Mouse (Mus musculus) testis, adult 2 months (tissue): ENCODE measurements around the gene Gab2.

Experiments
- CTCF ChIP-seq: fragments of 200-500 bp; IDR thresholded peaks from 2 replicates; pipeline ENCODE4 v1.5.1; 2012; ENCODE audit warnings: low read depth, mild to moderate bottlenecking, inconsistent platforms, low read length, moderate library complexity; ENCODE audit not compliant: control insufficient read depth, insufficient read depth, insufficient replicate concordance
- POLR2A ChIP-seq: fragments of 200-500 bp; IDR thresholded peaks from 2 replicates; pipeline ENCODE4 v1.6.1; 2012; ENCODE audit warnings: low read depth, mild to moderate bottlenecking, inconsistent platforms, low read length, moderate library complexity; ENCODE audit not compliant: control insufficient read depth

DNA sequence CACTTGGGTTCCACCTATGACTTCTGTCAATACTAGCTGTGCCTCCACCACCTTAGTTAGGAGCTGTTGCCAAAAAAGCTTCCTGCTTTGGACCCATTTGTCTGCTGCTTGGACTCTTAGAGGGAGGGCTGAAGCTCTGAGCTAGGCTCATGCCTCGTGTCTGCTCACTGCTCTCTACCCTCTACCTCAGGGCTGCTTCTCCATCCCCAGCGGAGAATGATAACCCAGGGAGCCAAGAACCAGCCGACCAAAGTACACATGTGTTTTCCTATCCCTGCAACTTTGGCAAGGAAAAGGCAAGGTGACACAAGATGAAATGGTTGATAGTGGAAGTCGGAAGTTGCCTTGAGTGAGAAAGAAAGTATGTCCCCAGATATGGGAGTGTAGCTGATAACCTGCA lies 223.8 kb downstream of the Gab2 start:
- no peak for TF ChIP-seq CTCF
- TF ChIP-seq POLR2A = no peak
